Mouse (Mus musculus) embryonic facial prominence, embryonic 14.5 days (tissue): ENCODE measurements at regions not wholly inside any gene's neighbourhood (a gene's known extent, or its start where the extent isn't known, plus 50 kb on each side); places are given as distances from the start of the nearest gene placed in this dataset.

Source experiments
- ATAC-seq: fragments of 200-750 bp; cut with Nextera tagmentation; 2 replicates; pipeline ENCODE4 v1.8.0; 2017; ENCODE audit warnings: low read depth, moderate number of reproducible peaks, moderate TSS enrichment
- DNase-seq: peaks from one replicate; pipeline ENCODE4 v3.0.0-alpha.2; 2015; ENCODE audit warnings: low spot score
- H3K27ac ChIP-seq: fragments of 300-500 bp; sonication (generic); replicated peaks from 2 replicates; pipeline ENCODE4 v1.5.1; 2014; ENCODE audit warnings: low read depth, mild to moderate bottlenecking, low read length, moderate library complexity
- H3K27me3 ChIP-seq: fragments of 300-500 bp; sonication (generic); replicated peaks from 2 replicates; pipeline ENCODE4 v1.6.1; 2014; ENCODE audit warnings: low read length; ENCODE audit not compliant: control insufficient read depth, insufficient read depth
- H3K36me3 ChIP-seq: fragments of 300-500 bp; sonication (generic); 2 replicates; pipeline ENCODE4 v1.6.1; 2014; ENCODE audit warnings: low read length, mixed read lengths; ENCODE audit not compliant: control insufficient read depth, insufficient read depth
- H3K4me1 ChIP-seq: fragments of 300-500 bp; sonication (generic); 2 replicates; pipeline ENCODE4 v1.6.1; 2014; ENCODE audit warnings: antibody characterized with exemption, low read length; ENCODE audit not compliant: control insufficient read depth, insufficient read depth
- H3K4me2 ChIP-seq: fragments of 300-500 bp; sonication (generic); 2 replicates; pipeline ENCODE4 v1.6.1; 2014; ENCODE audit warnings: low read depth, mild to moderate bottlenecking, low read length, moderate library complexity, mixed read lengths
- H3K4me3 ChIP-seq: fragments of 300-500 bp; sonication (generic); 2 replicates; pipeline ENCODE4 v1.5.1; 2014; ENCODE audit warnings: low read depth, mild to moderate bottlenecking, low read length
- H3K9ac ChIP-seq: fragments of 300-500 bp; sonication (generic); 2 replicates; pipeline ENCODE4 v1.6.1; 2014; ENCODE audit warnings: low read depth, mild to moderate bottlenecking, low read length, moderate library complexity, mixed read lengths
- H3K9me3 ChIP-seq: fragments of 300-500 bp; sonication (generic); 2 replicates; pipeline ENCODE4 v1.6.1; 2016; ENCODE audit warnings: low read length; ENCODE audit not compliant: control insufficient read depth
- WGBS: fragments of 180-500 bp; shearing (Covaris S2); extraction: QIAGEN DNeasy Blood & Tissue Kit; methylation state at CpG from one replicate; pipeline ENCODE4 v1.1.7; 2014; 5-methylcytosine and 5-hydroxymethylcytosine counted together

GRCm38 (mm10) chr3:70309304-70309703 lies 301.9 kb downstream of the Otol1 start:
- no peak overlapping the region for H3K4me2 ChIP-seq
- H3K4me3 ChIP-seq: no peak overlapping the region
- H3K4me1 ChIP-seq: no peaks in the 10 kb centered on the region
- no peaks in the 10 kb centered on the region for H3K9me3 ChIP-seq
- no peaks in the 10 kb centered on the region for H3K27me3 ChIP-seq
- WGBS: 79% methylated on average over 4 of the region's 4 CpGs
- no peaks in the 10 kb centered on the region for H3K36me3 ChIP-seq
- H3K27ac ChIP-seq: no peak overlapping the region
- no peak for ATAC-seq
- no peak for DNase-seq
- H3K9ac ChIP-seq: no peak overlapping the region

GRCm38 (mm10) chr3:70311055-70311454 lies 303.6 kb downstream of the Otol1 start:
- DNase-seq: no peak
- H3K4me3 ChIP-seq: no peak overlapping the region
- H3K9ac ChIP-seq: no peak overlapping the region
- H3K9me3 ChIP-seq: no peaks in the 10 kb centered on the region
- no peak overlapping the region for H3K4me2 ChIP-seq
- H3K27ac ChIP-seq: no peak overlapping the region
- H3K27me3 ChIP-seq: no peaks in the 10 kb centered on the region
- H3K36me3 ChIP-seq: no peaks in the 10 kb centered on the region
- ATAC-seq: no peak
- H3K4me1 ChIP-seq: no peaks in the 10 kb centered on the region

GRCm38 (mm10) chr3:70312034-70312433 lies 304.6 kb downstream of the Otol1 start:
- no peak for ATAC-seq
- Histone ChIP-seq H3K27me3 (no peaks in the 10 kb centered on the region), H3K4me2 (no peak overlapping the region), H3K9ac (no peak overlapping the region), H3K4me3 (no peak overlapping the region), H3K36me3 (no peaks in the 10 kb centered on the region), H3K27ac (no peak overlapping the region), H3K4me1 (no peaks in the 10 kb centered on the region), H3K9me3 (no peaks in the 10 kb centered on the region)
- WGBS: 66% methylated on average over 3 of the region's 3 CpGs
- DNase-seq: peak; percentile 30

GRCm38 (mm10) chr3:70313119-70313868 lies 305.9 kb downstream of the Otol1 start:
- DNase-seq (no peak), ATAC-seq (no peak)
- no peaks in the 10 kb centered on the region for H3K9me3 ChIP-seq
- no peak overlapping the region for H3K27ac ChIP-seq
- no peak overlapping the region for H3K4me3 ChIP-seq
- H3K36me3 ChIP-seq: no peaks in the 10 kb centered on the region
- H3K9ac ChIP-seq: no peak overlapping the region
- no peaks in the 10 kb centered on the region for H3K4me1 ChIP-seq
- H3K4me2 ChIP-seq: no peak overlapping the region
- no peaks in the 10 kb centered on the region for H3K27me3 ChIP-seq
- WGBS: 77% methylated on average over 7 of the region's 7 CpGs

- WGBS: 82% methylated on average over 4 of the region's 4 CpGs
- no peak for ATAC-seq
- no peak for DNase-seq
Measured at GRCm38 (mm10) chr3:70314239-70314638, 306.8 kb downstream of the Otol1 start.

GRCm38 (mm10) chr3:70318377-70318776 lies 311.0 kb downstream of the Otol1 start:
- WGBS: 85% methylated on average over 2 of the region's 2 CpGs
- ATAC-seq: no peak

More at GRCm38 (mm10) chr3:70314239-70314638, 306.8 kb downstream of the Otol1 start:
- no peak overlapping the region for H3K4me3 ChIP-seq
- H3K36me3 ChIP-seq: no peaks in the 10 kb centered on the region
- H3K27me3 ChIP-seq: no peaks in the 10 kb centered on the region
- no peaks in the 10 kb centered on the region for H3K4me1 ChIP-seq
- no peaks in the 10 kb centered on the region for H3K9me3 ChIP-seq
- no peak overlapping the region for H3K9ac ChIP-seq
- H3K27ac ChIP-seq: no peak overlapping the region
- no peak overlapping the region for H3K4me2 ChIP-seq

GRCm38 (mm10) chr3:70319139-70319538 lies 311.7 kb downstream of the Otol1 start:
- ATAC-seq (no peak), DNase-seq (no peak)
- 86% methylated on average over 3 of the region's 3 CpGs for WGBS
- H3K27me3 ChIP-seq: no peaks in the 10 kb centered on the region
- no peaks in the 10 kb centered on the region for H3K4me1 ChIP-seq
- no peak overlapping the region for H3K4me3 ChIP-seq
- no peak overlapping the region for H3K9ac ChIP-seq
- no peak overlapping the region for H3K27ac ChIP-seq
- H3K36me3 ChIP-seq: no peaks in the 10 kb centered on the region
- H3K9me3 ChIP-seq: no peaks in the 10 kb centered on the region
- no peak overlapping the region for H3K4me2 ChIP-seq

More at GRCm38 (mm10) chr3:70318377-70318776, 311.0 kb downstream of the Otol1 start:
- Histone ChIP-seq H3K9me3 (no peaks in the 10 kb centered on the region), H3K9ac (no peak overlapping the region), H3K36me3 (no peaks in the 10 kb centered on the region), H3K4me2 (no peak overlapping the region), H3K27ac (no peak overlapping the region), H3K4me1 (no peaks in the 10 kb centered on the region), H3K27me3 (no peaks in the 10 kb centered on the region), H3K4me3 (no peak overlapping the region)
- DNase-seq: no peak

GRCm38 (mm10) chr3:70321161-70321657 lies 313.8 kb downstream of the Otol1 start:
- Histone ChIP-seq H3K9me3 (no peaks in the 10 kb centered on the region), H3K36me3 (no peaks in the 10 kb centered on the region), H3K4me2 (no peak overlapping the region), H3K27ac (no peak overlapping the region), H3K27me3 (no peaks in the 10 kb centered on the region), H3K9ac (no peak overlapping the region), H3K4me3 (no peak overlapping the region), H3K4me1 (no peaks in the 10 kb centered on the region)
- no peak for DNase-seq
- ATAC-seq: no peak

- Histone ChIP-seq H3K4me1 (no peaks in the 10 kb centered on the region), H3K4me3 (no peak overlapping the region), H3K9me3 (no peaks in the 10 kb centered on the region), H3K27me3 (no peaks in the 10 kb centered on the region), H3K36me3 (no peaks in the 10 kb centered on the region), H3K4me2 (no peak overlapping the region), H3K9ac (no peak overlapping the region), H3K27ac (no peak overlapping the region)
- ATAC-seq: no peak
- WGBS: 65% methylated on average over 2 of the region's 2 CpGs
- no peak for DNase-seq
Measured at GRCm38 (mm10) chr3:70324692-70325091, 317.3 kb downstream of the Otol1 start.
